Mouse (Mus musculus): ENCODE measurements at regions not wholly inside any gene's neighbourhood (a gene's known extent, or its start where the extent isn't known, plus 50 kb on each side); places are given as distances from the start of the nearest gene placed in this dataset.

DNA sequence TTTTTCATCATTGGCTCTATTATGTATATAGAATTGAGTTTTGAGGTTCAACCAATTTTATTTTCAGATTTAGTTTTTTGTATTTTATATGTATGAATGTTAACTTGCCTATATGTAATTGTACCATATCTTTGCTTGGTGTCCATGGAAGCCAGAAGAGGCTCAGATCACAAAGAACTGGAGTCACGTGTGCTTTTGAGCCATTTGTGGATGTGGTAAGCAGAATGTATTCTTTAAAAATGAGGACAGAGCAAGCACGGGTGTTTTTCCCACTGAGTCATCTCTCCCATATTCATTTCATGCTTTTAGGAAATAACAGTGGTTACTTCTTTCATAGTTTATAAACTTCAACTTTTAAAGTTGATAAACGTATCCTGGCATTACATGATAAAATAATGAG, 394.1 kb upstream of the Manea start:
- TF ChIP-seq GATA1 (IDR thresholded peaks at IDR 0.05; ENCODE audit: borderline replicate concordance, low read length) = no peak
- no peak for TF ChIP-seq POLR2AphosphoS5 (IDR thresholded peaks at IDR 0.05; ENCODE audit: insufficient replicate concordance, low read depth, low read length)
- TF ChIP-seq CTCF (IDR thresholded peaks at IDR 0.05; ENCODE audit: low read depth, low read length) = no peak
